Mouse (Mus musculus) naive thymus-derived CD4-positive, alpha-beta T cell, adult 2 months (primary cell): ENCODE results near the gene Slc5a11.

ENCODE experiments used
- DNase-seq: peaks from one replicate; pipeline ENCODE4 v3.0.0-alpha.2; 2011; ENCODE audit warnings: low read depth

The Slc5a11 gene

DNA sequence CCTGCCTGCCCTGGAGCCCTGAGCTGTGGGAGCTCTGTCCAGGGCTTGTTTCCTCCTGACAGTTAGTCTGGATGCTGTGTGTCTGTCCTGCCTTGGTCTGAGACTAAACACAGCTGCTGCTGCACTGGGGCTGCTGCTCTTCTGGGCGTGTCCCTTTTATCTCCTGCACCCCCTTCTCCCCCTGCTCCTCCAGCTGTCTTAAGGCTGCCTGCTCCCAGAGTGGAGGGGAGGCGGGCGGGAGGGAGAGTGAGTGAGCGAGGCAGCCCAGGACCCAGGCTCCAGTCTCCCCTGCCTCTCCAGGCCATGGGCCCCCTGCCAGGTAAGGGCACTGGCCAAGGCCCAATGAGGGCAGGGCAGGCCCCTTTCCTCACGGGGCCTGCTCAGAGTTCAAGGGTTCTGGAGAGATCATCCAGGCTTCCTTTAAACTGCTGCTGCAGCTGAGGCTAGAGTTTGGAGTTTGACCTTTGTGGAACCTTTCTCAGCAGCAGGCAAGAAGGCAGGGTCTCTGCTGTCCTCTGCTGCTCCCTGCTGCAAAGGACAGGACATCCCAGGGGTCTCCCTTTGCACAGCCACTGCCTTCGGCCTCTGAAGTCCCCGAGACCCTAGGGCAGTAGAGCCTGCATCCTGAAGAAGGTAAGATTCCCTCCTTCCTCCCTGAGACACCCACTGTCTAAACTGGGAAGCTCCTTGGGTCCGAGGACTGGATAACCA, at the start of gene Slc5a11:
TSS of gene Slc5a11 (plus strand) at position 416 of the 711 bp plus-strand sequence.
- no peak for DNase-seq

DNA sequence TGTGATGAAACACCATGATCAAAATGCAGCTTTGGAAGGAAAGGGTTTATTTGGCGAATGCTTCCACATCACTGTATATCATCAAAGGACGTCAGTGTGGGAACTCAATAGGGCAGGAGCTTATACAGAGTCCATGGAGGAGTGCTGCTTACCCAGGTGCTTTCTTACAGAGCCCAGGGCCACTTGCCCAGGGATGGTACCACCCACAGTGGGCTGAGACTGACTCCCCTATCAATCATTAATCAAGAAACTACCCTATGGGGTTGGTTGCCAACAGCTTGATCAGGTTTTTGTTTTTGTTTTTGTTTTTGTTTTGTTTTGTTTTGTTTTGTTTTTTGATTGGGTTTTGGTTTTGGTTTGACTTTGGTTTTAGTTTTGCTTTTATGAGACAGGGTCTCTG, 47.1 kb upstream of the Slc5a11 start:
- DNase-seq = no peak

DNA sequence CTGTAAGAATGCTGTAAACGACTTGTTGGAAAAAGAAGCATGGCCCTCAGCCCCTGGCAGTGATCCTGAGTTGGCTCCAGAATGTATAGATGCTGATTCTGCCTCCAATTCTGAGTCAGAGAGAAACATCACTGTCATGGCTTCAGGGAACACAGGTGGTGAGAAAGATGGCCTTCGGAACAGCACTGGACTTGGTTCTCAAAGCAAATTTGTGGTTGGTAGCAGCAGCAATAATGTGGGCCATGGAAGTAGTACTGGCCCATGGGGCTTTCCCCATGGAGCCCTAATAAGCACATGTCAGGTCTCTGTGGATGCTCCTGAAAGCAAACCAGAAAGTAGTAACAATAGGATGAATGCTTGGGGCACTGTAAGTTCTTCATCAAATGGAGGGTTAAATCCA, 45.0 kb upstream of the Slc5a11 start:
- DNase-seq = no peak

DNA sequence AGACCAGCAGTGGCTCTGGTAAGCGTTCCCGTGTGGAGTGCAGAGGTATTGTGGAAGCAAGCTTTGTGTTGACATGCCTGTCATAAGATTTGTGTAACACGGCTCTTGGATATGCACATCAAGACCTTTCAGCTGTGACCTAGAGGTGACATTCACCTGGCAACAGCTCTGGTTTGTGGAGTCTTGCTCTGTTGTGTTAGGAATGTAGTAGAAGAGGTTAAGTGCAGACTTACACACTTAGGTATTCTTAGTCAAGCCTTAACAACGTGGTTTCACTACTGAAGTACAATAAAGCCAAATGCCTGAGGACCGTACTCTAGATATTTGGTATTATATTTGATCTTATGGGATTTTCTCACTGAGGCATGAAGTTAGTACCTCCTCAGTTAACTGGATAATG, 42.5 kb upstream of the Slc5a11 start:
- DNase-seq = no peak

DNA sequence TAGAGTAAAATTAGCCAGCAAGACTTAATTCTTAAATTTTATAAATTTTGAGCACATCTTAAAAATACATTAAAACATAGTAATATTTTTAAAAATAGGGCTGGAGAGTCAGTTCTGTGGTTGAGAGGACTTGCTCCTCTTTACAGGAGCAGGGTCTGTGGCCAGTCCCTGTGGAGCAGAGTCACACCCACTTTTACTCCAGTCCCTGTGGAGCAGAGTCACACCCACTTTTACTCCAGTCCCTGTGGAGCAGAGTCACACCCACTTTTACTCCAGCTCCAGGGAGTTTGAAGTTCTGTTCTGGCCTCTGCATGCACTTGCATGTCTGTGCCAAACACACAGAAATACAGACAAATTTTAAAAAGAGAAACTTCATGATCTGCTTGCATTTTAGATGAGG, 37.4 kb upstream of the Slc5a11 start:
- DNase-seq = no peak

DNA sequence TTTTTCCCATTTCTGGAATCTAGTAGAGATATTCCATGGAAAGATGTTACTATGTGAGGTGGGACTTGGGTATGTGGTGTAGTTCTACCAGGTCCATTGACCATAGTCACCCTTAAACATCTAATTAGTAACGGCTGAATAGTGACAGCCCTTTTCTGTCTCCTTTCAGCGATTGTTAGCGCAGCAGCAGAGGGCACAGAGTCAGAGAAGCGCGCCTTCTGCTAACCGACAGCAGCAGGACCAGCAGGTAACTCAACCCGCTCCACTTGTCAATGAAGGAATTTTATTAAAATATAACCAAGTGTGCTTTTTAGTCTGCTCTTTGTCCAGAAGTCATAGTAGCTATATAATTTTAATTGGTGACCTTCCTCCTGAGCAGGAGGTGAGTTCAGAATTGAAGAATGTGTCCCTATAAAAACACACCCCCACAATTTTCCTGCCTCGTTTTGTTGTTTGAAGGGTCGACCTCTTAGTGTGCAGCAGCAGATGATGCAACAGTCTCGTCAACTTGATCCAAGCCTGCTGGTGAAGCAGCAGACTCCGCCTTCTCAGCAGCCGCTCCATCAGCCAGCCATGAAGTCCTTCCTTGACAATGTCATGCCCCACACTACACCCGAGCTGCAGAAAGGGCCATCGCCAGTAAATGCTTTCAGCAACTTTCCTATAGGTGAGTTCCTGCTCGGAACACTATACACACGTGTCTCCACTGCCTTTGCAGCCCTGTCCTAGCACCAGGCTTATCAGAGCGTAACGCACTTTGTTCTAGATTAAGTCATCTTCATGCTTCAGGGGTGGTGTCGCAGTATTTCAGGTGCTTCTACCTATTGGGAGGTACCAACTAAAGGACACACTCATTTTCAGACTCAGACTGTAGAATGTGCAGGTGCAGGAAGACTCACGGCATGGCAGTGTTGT, 32.5 kb upstream of the Slc5a11 start:
- no peak for DNase-seq

DNA sequence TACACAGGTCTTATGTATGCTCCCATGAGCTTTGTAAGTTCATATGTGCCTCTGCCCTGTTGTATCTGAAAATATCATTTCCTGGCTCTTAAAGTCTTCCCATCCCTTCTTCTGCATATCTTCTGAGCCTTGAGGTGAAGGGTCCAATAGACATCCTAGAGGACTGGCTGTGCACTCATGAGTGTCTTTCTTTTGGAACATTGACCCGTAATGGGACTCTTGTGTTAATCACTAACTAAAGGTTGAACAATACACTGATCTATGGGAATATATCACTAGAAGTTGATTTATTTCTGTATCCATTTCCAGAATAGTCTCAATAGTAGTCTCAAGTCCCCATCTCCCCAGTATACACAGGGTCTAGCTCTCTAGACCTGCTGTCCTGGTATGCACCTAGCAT, 29.7 kb upstream of the Slc5a11 start:
- DNase-seq = no peak

DNA sequence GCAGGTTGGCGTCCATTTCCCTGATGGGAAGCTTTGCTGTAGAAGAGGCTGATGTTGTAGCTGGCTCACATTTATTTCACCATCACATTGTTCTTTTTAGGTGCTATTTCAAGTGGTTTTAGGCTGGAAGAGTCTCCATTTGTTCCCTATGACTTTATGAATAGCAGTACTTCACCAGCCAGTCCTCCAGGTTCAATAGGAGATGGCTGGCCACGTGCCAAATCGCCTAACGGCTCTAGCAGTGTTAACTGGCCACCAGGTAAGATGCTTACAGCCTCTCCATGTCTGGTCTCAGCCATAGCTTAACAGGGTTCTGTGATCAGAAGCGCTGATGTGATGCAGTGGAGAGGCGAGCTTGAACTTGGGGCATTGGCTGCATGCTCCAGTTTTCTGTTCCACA, 28.1 kb upstream of the Slc5a11 start:
- no peak for DNase-seq

DNA sequence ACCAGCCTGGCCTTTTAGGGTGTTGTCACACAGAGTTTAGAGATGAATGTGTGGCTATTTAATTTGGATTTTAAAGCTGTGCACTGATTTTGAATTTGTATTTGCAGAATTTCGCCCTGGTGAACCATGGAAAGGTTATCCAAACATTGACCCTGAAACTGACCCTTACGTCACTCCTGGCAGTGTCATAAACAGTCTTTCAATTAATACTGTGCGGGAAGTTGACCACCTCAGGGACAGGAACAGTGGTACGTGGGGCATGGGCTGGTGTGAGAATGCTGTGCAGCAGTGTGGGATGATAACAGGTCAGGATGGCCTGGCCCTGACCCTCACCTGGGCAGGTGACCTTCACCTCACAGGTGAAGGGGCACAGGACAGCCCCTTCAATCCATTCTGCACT, 27.3 kb upstream of the Slc5a11 start:
- DNase-seq = no peak

DNA sequence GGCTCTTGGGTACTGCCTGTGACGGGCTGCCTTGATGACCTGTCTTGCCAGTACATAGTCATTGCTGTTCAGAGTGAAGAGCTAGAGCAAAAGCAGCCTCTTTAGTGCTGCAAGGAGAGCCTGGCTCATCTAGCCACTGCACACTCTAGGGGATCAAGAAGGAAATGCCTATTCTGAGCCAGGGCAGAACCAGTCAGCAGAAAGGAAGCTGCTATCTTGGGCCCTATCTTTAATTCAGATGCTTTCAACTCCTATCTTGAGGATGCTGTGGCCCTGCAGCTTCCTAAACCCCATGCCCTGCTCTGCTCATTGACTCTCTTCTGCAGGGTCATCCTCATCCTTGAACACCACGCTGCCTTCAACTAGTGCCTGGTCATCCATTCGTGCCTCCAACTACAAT, 26.1 kb upstream of the Slc5a11 start:
- DNase-seq = no peak

DNA sequence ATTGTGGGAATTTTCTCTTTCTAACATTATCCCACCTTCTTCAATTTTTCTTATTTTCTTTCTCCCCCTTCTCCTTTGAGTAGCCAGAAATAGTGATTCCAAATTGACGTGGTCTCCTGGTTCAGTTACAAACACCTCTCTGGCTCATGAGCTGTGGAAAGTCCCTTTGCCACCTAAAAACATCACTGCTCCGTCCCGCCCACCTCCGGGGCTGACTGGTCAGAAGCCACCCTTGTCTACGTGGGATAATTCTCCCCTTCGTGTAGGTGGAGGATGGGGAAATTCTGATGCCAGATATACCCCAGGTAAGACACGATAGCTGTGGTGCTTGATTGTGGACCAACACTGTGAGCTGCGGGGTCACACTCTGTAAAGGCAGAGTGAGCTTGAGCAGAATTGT, 24.8 kb upstream of the Slc5a11 start:
- DNase-seq = no peak

DNA sequence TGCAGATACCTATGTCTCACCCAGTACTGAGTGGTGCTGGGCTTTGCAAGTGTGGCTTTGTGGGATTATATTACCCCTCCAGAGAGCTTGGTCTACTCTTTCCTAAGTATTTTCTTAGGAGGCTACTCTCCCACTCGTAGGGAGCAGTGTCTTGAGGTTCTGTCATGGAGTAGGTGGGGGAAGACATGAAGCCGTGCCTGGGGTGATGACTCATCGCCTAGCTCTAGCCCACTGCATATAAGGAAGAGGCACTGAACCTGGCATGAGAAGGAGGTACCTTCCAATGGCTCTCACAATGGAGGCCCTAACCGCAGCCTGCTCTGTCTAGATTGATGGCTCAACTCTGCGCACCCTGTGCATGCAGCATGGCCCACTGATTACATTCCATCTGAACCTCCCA, 22.8 kb upstream of the Slc5a11 start:
- DNase-seq = no peak

DNA sequence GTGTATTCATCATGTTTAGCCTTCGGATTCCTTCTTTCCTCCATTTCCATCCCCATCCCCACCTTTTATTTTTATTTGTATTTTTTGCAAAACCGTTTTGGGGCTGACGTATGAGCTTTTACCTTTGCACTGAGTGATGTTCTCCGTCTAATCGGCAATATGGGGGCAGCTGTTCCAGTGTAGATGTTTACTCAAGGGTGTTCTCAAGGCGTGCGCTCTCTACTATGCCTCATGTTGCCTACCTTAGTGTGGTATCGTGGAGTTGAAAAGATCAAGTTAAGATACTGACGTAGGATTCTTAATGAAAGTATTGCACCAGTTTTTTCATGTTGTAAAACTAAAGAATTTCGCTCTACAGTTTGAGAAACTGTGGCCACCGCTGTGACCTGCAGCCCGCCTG, 21.4 kb upstream of the Slc5a11 start:
- DNase-seq = no peak

DNA sequence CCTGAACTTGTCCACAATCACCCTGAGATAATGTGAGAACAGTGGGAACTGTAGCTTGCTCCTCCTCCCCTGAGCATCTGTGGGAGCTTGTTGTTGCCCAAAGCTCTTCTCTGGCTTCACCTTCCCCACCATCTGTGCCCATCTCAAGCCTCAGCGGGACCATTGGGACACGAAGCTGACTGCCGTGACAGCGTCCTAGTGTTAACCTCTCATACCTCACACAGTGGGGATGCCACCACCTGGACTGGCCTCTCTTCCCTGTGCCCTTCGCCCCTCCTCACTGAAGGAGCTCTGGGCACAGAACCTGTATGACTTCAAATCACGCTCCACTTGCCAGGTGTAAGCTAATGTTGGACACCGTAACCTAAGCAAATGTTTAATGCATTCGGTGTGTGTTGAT, 19.9 kb upstream of the Slc5a11 start:
- no peak for DNase-seq

DNA sequence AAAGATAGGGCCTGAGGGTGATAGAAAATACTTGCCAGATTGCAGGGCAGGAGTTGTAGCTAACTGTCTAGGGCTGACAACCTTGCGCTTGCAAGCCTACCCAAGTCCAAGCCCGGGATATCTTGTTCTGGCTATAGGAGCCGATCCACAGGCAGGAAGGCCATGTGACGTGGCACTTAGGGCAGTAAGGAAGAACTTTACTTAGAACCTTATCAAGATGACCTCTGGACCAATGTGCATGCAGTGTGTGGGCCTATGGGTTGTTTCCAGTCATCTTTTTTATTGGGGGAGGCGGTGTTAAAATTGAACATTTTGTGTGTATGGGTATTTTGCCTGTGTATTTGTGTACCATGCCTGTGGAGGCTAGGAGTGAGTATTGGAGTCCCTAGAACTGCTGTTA, 18.1 kb upstream of the Slc5a11 start:
- DNase-seq = no peak

DNA sequence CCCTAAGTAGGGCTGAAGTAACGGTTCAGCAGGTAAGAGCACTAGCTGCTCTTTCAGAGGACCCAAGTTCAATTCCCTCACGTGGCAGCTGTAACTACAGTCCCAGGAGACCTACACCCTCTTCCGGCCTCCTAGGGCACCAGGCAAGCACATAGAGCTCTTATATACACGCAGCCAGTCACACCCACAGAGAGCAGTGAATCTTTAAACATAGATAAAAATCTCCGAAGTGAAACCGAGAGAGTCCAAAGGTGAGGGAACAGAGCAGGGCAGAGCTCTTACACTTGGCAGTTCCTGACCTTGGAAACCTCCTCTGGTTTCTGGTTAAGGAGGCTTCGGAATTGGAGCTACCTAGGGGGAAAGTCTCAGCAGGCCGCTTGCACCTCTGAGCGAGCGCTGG, 15.9 kb upstream of the Slc5a11 start:
- DNase-seq = no peak

DNA sequence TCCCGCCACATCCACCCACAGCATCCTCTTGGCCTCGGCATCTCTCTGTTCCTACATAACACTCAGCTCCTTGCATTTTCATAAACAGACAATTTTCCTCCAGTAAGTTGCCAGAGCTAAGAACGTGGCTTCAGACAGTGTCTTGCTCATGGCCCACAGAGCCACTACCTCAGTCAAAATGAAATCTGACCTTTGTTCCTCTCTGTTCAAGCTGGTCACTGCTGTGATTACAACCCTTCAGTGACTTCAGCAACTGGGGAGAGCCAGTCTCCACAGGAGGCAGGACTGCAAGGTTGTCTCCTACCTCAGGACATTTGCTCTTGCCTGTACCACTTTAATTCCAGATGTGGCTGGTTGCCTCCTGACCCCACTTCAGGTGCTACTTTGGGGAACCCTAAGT, 15.4 kb upstream of the Slc5a11 start:
- DNase-seq = no peak

DNA sequence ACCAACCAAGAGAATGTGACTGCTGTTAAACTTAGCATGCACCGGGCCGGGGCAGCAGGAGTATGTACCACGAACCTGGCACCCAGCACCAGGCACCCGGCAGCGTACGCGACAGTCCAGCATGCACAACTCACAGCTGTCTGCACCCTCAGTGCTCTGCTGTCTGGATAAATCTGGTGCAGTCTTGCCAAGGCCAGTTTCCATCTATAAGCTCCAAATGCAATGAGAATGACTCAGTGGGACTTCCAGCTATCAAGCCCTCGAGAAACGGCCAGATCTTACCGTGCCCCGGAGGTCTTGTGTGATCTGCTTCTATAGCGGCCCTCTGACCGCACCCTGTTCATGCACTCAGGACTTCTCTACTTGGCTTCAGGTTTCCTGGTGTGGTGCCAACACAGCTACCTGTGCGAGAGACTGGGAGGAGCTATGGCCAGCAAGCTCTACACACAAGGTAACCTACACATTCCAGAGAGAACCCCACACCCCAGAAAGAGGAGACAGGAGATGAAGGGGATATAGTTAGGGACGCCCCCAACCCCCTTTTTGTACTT, 14.8 kb upstream of the Slc5a11 start:
- DNase-seq = no peak

DNA sequence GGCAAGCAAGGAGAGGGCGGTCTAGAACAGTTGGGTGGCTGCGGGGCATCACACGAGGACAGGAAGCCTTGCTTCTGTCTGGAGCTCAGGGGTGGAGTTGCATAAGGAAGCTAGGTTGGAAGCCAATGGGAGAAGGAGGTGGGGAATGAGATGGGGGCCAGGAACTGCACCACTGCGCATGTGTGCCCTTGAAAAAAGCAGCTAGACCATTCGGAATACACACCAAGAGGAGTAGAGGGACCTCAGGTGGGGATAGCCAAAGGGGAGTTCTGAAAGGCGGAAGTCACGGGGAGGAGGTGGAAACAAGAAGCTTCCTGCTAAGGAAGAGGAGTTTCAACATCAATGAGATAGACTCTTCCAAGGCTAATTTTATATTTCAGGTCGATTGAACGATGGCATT, 13.9 kb upstream of the Slc5a11 start:
- DNase-seq = no peak

DNA sequence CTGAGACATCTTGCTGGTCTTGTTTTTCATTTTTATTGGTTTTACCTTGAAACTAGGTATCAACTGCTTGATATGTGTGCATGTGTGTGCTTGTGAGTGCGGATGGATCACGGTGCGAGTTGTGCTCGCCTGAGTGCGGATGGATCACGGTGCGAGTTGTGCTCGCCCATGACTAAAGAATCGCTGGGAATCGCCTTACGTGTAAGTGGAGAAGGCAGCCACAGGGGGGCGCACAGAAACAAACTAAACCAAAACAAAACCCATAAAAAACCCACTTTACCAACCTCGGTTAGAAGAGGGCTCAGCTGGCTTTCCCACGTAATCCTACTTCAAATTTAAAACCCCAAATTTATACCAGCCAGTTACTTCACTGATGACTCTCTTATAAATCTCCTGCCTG, 9.3 kb upstream of the Slc5a11 start:
- peak; percentile 66 for DNase-seq

DNA sequence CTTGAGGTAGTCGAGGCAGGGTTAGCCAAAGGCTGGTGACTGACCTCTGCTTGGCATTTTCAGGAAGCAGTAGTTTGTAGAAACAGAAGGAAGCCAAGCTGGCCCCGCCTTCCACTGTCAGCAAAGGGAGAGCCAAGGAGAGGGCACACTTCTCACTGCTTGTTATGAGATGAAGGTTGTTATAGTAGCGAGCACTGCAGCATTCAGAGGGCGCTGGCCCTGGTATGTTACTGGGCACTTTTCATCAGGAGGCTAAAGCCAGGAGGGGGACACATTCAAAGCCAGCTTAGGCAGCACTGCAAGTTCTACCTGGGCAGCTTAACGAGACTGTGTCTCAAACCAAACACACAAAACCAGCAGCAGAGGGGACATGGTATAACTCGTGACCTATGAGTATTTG, 7.0 kb upstream of the Slc5a11 start:
- DNase-seq = no peak

DNA sequence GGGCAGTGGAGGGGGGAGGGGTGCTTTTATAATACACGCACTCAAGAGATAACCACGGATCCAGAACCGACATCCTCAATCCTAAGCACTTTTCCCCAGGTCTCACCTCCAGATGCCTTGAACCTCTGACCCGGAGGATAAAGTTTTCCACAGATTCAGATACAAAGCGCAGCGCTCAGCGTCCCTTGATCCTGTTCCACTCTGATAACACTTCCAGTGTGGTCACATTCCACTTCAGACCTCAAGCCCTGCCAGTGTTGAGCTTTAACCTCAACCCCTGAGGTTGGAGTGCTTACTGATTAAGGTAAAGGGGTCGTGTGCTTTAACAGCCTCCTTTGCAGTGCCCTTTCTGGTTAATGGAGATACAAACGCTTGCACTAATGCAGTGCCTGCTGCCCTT, 4.7 kb upstream of the Slc5a11 start:
- no peak for DNase-seq

DNA sequence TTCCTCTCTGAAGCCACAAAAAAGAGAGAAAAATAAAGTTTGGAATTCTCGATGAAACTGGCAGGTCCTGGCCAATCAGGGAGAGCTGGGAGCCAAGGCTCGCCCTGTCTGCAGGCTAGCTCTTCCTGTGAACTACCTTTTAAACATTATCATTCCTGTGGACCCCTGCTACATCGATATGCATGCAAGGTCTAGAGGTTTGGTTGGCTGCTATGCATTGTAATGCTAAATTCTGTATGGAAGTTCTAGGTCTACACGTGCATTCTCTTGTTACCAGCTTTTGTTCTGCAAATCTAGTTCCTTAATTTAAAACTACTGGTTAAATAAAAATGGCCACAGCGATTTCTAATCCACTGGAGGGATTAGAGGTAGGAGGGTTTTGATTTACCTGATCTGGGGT, 3.1 kb upstream of the Slc5a11 start:
- no peak for DNase-seq
